Mouse (Mus musculus): ENCODE results near the gene Clps. TPM values are rescaled to one million over a fixed set of nuclear protein-coding genes. Genes with fewer than 3 reads are reported as not detected.
"Not testable (repeated sequence)": the region's sequence is repeated elsewhere in the genome, so short reads cannot be mapped to it uniquely, and the experiment has no call there.

Clps gene
- polyA plus RNA-seq, 1 experiment from 2014 or later = not detected

DNA sequence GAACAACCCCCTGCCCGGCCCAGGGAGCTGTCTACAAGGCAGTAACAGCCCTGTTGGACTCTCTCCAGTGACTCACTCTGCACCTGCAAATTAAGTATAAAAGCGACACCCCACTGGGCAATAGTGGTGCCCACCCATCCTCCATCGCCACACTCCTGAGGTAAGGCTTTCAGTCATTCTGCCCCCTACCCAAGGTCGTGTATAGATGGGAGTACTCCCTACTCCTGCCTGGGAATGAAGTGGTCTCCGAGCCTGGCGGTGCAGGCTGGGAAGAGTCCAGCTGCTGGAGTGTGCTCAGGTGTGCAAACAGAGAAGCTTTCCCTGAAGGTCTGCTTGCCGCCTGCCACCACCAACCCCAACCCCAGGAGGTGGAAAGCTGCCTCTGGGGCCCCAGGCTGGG is 1.0 kb upstream of the Clps start:
- no peak overlapping the region for H3K4me2 ChIP-seq (ENCODE audit: low read depth, low read length, severe bottlenecking)
- H3K9me3 ChIP-seq (ENCODE audit: control insufficient read depth, low read length) = no peaks in the 10 kb centered on the region
- no peak overlapping the region for H3K9ac ChIP-seq (ENCODE audit: low read length)
- ATAC-seq (replicated peaks; ENCODE audit: low FRiP score) (no peak), DNase-seq (ENCODE audit: low spot score) (no peak)
- no peak overlapping the region for H3K4me3 ChIP-seq (ENCODE audit: low read depth, low read length)
- no peaks in the 10 kb centered on the region for H3K36me3 ChIP-seq (ENCODE audit: control insufficient read depth, insufficient read depth, low read length)
- H3K27ac ChIP-seq (ENCODE audit: low read depth, low read length) = no peak overlapping the region
- WGBS = 69% methylated on average over 7 of the region's 7 CpGs
- no peaks in the 10 kb centered on the region for H3K4me1 ChIP-seq (replicated peaks; ENCODE audit: control insufficient read depth, insufficient read depth, low read length)
- no peaks in the 10 kb centered on the region for H3K27me3 ChIP-seq (ENCODE audit: control insufficient read depth, insufficient read depth, low read length)

GRCm38 (mm10) chr17:28557772-28558171 is 2.8 kb downstream of the Clps start:
- Histone ChIP-seq H3K27ac (ENCODE audit: low read depth, low read length) (no peak overlapping the region), H3K4me1 (replicated peaks; ENCODE audit: control insufficient read depth, insufficient read depth, low read length) (peaks cover 3% of the 10 kb centered on the region; the same call in 1 of the 2 replicates)
- 77% methylated on average over 6 of the region's 6 CpGs for WGBS

DNA sequence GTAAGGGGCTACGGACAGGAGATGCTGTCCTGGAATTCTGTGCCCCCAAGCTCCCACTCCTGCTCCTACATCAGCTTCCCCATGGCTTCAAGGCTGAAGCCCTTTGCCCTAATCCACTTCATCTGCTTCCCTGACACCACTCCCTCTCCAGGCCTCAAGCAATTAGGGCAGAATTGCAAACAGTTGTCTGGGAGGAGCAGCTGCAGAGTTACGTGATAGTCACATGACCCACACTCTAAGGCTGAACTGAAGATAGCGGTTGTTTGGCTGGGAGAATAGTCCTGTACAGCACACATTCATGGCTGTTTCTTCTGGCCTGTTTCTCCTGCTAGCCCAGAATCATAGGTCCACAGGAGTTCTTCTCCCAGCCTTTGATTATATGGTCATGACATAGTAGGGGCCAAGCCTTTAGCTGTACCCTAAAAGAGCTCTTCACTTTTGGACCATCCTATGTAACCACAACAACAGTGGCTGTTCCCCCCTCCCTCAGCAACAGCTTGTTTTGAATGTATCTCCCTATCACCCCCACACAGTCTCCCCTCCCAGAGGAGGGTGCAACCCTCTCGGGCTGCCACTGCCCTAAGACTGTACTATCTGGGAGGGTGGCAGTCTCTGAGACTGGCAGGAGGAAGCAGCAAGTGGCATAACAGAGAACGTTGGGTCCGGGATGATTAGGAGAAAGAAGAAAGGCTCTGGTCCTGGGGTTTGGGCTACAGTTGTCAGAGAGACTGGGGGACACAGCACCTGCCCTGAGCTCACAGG is 3.8 kb downstream of the Clps start:
- peaks cover 3% of the 10 kb centered on the region; the same call in 1 of the 2 replicates for H3K4me1 ChIP-seq (replicated peaks; ENCODE audit: control insufficient read depth, insufficient read depth, low read length)
- no peaks in the 10 kb centered on the region for H3K27me3 ChIP-seq (ENCODE audit: control insufficient read depth, insufficient read depth, low read length)
- WGBS = 57% methylated on average over 6 of the region's 6 CpGs
- no peak overlapping the region for H3K27ac ChIP-seq (ENCODE audit: low read depth, low read length)
- H3K9ac ChIP-seq (ENCODE audit: low read length) = no peak overlapping the region
- no peak overlapping the region for H3K4me2 ChIP-seq (ENCODE audit: low read depth, low read length, severe bottlenecking)
- no peak for ATAC-seq (replicated peaks; ENCODE audit: low FRiP score)
- no peak overlapping the region for H3K4me3 ChIP-seq (ENCODE audit: low read depth, low read length)
- H3K36me3 ChIP-seq (ENCODE audit: control insufficient read depth, insufficient read depth, low read length) = no peaks in the 10 kb centered on the region
- no peak for DNase-seq (ENCODE audit: low spot score)
- H3K9me3 ChIP-seq (ENCODE audit: control insufficient read depth, low read length) = no peaks in the 10 kb centered on the region

More at GRCm38 (mm10) chr17:28557772-28558171, 2.8 kb downstream of the Clps start:
- Histone ChIP-seq H3K9me3 (ENCODE audit: control insufficient read depth, low read length) (no peaks in the 10 kb centered on the region), H3K27me3 (ENCODE audit: control insufficient read depth, insufficient read depth, low read length) (no peaks in the 10 kb centered on the region), H3K9ac (ENCODE audit: low read length) (no peak overlapping the region), H3K36me3 (ENCODE audit: control insufficient read depth, insufficient read depth, low read length) (no peaks in the 10 kb centered on the region), H3K4me3 (ENCODE audit: low read depth, low read length) (no peak overlapping the region), H3K4me2 (ENCODE audit: low read depth, low read length, severe bottlenecking) (no peak overlapping the region)
- ATAC-seq (replicated peaks; ENCODE audit: low FRiP score) (no peak), DNase-seq (ENCODE audit: low spot score) (no peak)

- H3K27me3 ChIP-seq (ENCODE audit: control insufficient read depth, insufficient read depth, low read length); ATAC-seq (replicated peaks; ENCODE audit: low FRiP score); H3K9me3 ChIP-seq (ENCODE audit: control insufficient read depth, low read length); H3K4me2 ChIP-seq (ENCODE audit: low read depth, low read length, severe bottlenecking); H3K4me3 ChIP-seq (ENCODE audit: low read depth, low read length); H3K27ac ChIP-seq (ENCODE audit: low read depth, low read length); H3K36me3 ChIP-seq (ENCODE audit: control insufficient read depth, insufficient read depth, low read length); H3K4me1 ChIP-seq (replicated peaks; ENCODE audit: control insufficient read depth, insufficient read depth, low read length); H3K9ac ChIP-seq (ENCODE audit: low read length); DNase-seq (ENCODE audit: low spot score): not testable (repeated sequence)
- 89% methylated on average over 4 of the region's 4 CpGs for WGBS
Measured at GRCm38 (mm10) chr17:28554021-28554420, 6.5 kb downstream of the Clps start.

- Histone ChIP-seq H3K4me1 (replicated peaks; ENCODE audit: control insufficient read depth, insufficient read depth, low read length) (peaks cover 3% of the 10 kb centered on the region; the same call in 1 of the 2 replicates), H3K9me3 (ENCODE audit: control insufficient read depth, low read length) (no peaks in the 10 kb centered on the region), H3K36me3 (ENCODE audit: control insufficient read depth, insufficient read depth, low read length) (no peaks in the 10 kb centered on the region), H3K9ac (ENCODE audit: low read length) (no peak overlapping the region), H3K27ac (ENCODE audit: low read depth, low read length) (no peak overlapping the region), H3K4me3 (ENCODE audit: low read depth, low read length) (no peak overlapping the region), H3K4me2 (ENCODE audit: low read depth, low read length, severe bottlenecking) (no peak overlapping the region), H3K27me3 (ENCODE audit: control insufficient read depth, insufficient read depth, low read length) (no peaks in the 10 kb centered on the region)
- 7% methylated on average over 14 of the region's 14 CpGs for WGBS
- peak; percentile 87 for DNase-seq (ENCODE audit: low spot score)
- no peak for ATAC-seq (replicated peaks; ENCODE audit: low FRiP score)
Measured at GRCm38 (mm10) chr17:28553040-28553793, 7.3 kb downstream of the Clps start.

DNA sequence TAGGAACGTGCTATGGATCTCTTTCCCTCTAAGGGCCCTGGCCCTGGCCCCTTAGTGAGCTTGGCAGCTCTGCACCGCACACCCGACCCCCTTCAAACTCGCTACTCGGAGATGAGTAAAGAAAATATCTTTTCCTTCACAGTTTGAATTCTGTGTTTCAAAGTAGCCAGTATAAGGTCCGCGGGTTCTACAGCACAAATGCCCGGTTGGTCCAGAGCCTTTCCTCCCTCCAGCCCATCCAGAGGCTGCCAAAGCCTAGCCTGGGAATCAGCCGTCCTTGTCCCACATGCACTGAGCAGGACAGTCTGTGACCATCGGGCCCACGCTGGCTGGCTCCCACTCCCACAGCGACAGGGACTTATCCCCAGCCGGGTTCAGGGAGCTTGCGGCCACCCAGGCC is 11.5 kb downstream of the Clps start, which contains the start of gene Clpsl2:
Gene Clpsl2 (plus strand): TSS at position 301 of the 400 bp plus-strand sequence.
- 79% methylated on average over 14 of the region's 14 CpGs for WGBS
- Histone ChIP-seq H3K4me1 (replicated peaks; ENCODE audit: control insufficient read depth, insufficient read depth, low read length) (peaks cover 3% of the 10 kb centered on the region; the same call in 1 of the 2 replicates), H3K9ac (ENCODE audit: low read length) (no peak within 1 kb of the TSS), H3K4me2 (ENCODE audit: low read depth, low read length, severe bottlenecking) (no peak within 1 kb of the TSS), H3K27ac (ENCODE audit: low read depth, low read length) (no peak within 1 kb of the TSS), H3K27me3 (ENCODE audit: control insufficient read depth, insufficient read depth, low read length) (no peaks in the 10 kb centered on the region), H3K9me3 (ENCODE audit: control insufficient read depth, low read length) (no peaks in the 10 kb centered on the region), H3K4me3 (ENCODE audit: low read depth, low read length) (no peak within 1 kb of the TSS), H3K36me3 (ENCODE audit: control insufficient read depth, insufficient read depth, low read length) (no peaks in the 10 kb centered on the region)
- no peak for ATAC-seq (replicated peaks; ENCODE audit: low FRiP score)
- DNase-seq (ENCODE audit: low spot score) = no peak

DNA sequence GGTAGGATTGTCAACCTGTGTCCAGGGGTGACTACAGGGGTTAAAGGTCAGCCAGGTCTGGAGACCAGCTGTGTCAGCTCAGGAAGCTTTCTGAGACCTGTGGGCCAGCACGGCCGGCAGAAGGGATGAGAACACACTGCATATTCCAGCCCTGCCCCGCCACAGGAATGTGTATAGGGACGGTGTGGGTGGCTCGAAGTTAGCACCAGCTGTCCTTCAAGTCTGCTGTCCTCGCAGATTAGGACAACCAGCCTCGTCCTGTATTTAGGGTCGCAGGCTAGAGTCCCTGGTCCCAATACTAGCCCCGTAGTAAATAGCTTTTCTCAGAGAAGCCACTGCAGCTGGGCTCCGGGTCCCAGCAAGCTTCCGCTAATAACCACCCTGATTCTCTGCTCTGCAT is 12.0 kb downstream of the Clps start:
- Histone ChIP-seq H3K4me2 (ENCODE audit: low read depth, low read length, severe bottlenecking) (no peak overlapping the region), H3K27ac (ENCODE audit: low read depth, low read length) (no peak overlapping the region), H3K27me3 (ENCODE audit: control insufficient read depth, insufficient read depth, low read length) (no peaks in the 10 kb centered on the region), H3K36me3 (ENCODE audit: control insufficient read depth, insufficient read depth, low read length) (no peaks in the 10 kb centered on the region), H3K9me3 (ENCODE audit: control insufficient read depth, low read length) (no peaks in the 10 kb centered on the region), H3K4me1 (replicated peaks; ENCODE audit: control insufficient read depth, insufficient read depth, low read length) (peaks cover 3% of the 10 kb centered on the region; the same call in 1 of the 2 replicates), H3K9ac (ENCODE audit: low read length) (no peak overlapping the region), H3K4me3 (ENCODE audit: low read depth, low read length) (no peak overlapping the region)
- ATAC-seq (replicated peaks; ENCODE audit: low FRiP score) = no peak
- 74% methylated on average over 11 of the region's 11 CpGs for WGBS
- no peak for DNase-seq (ENCODE audit: low spot score)

DNA sequence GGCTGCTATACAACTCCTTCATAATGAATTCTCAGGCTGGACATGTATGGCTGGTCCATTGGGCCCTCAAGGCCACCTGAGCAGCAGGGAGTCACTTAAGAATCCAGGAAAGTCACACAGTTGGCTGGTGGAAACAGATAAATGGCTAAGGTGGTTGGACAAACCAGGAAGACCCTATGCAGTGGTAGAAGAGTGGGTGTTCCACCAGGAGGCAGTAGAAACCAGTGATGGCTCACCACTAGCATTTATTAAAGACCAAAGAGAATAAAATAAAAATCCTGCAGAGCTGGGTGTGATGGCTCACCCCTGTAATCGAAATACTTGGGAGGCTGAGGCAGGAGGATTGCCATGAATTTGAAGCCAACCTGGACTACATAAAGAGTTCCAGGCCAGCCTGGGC is 13.6 kb downstream of the Clps start:
- Histone ChIP-seq H3K4me1 (replicated peaks; ENCODE audit: control insufficient read depth, insufficient read depth, low read length) (no peaks in the 10 kb centered on the region), H3K4me2 (ENCODE audit: low read depth, low read length, severe bottlenecking) (no peak overlapping the region), H3K27me3 (ENCODE audit: control insufficient read depth, insufficient read depth, low read length) (no peaks in the 10 kb centered on the region), H3K4me3 (ENCODE audit: low read depth, low read length) (no peak overlapping the region), H3K9me3 (ENCODE audit: control insufficient read depth, low read length) (no peaks in the 10 kb centered on the region), H3K27ac (ENCODE audit: low read depth, low read length) (no peak overlapping the region), H3K9ac (ENCODE audit: low read length) (no peak overlapping the region), H3K36me3 (ENCODE audit: control insufficient read depth, insufficient read depth, low read length) (no peaks in the 10 kb centered on the region)
- no peak for ATAC-seq (replicated peaks; ENCODE audit: low FRiP score)
- 93% methylated on average over 1 of the region's 1 CpGs for WGBS
- DNase-seq (ENCODE audit: low spot score) = no peak

Measured in forebrain, embryonic 11.5 days (tissue).